Mouse (Mus musculus) urinary bladder, postnatal 14 days (tissue): ENCODE data around the gene Btbd11.

Experiments
- DNase-seq: peaks from one replicate; pipeline ENCODE4 v3.0.0; 2021; ENCODE audit warnings: low spot score

Btbd11 gene

DNA sequence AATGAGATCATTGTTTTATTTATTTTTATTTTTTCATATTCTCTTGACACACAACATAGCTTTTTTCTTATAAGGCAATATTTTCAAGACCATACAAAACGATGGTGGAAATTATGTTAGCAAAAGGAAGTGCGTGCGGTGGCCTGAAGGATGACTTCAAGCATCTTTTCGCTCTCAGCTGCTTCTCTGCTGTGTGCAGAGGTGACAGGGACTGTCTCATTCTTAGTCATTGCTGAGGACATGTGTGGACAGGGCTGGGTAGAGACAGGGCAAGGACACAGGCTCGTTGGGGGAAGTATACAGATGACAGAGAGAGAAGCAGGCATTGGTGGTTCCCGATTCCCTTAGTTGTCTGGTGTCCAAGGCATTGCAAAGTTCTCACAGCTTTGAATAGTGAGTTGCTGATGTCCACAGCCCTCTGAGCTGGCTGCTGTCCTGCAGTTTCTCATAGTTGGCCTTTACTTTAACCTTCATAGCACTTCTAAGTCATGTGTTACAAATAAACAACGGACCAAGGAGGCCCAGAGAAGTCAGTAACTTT, 135.7 kb downstream of the Btbd11 start:
- no peak for DNase-seq

GRCm38 (mm10) chr10:85525267-85526015, 138.8 kb downstream of the Btbd11 start:
- no peak for DNase-seq

- no peak for DNase-seq
Observed at GRCm38 (mm10) chr10:85526657-85527056, 140.0 kb downstream of the Btbd11 start.

DNA sequence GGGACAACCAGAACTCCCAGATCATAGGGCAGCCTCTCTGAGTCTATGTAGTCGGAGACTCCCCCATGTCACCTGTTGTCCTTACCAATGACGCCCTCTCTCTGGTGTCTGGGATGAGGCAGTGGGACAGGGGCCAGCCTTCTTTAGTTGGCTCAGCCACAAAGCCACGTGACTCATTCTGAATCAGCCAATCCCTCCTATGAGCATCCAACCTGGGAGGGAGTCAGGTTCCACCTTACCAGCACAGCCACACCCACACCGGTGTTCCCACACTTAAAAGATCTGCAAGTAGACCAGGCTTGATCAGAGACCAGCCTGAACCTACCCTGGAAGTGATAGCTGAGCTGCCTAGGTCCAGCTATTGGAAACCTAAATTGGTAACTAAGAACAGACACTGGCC, 141.1 kb downstream of the Btbd11 start:
- DNase-seq, result no peak

DNA sequence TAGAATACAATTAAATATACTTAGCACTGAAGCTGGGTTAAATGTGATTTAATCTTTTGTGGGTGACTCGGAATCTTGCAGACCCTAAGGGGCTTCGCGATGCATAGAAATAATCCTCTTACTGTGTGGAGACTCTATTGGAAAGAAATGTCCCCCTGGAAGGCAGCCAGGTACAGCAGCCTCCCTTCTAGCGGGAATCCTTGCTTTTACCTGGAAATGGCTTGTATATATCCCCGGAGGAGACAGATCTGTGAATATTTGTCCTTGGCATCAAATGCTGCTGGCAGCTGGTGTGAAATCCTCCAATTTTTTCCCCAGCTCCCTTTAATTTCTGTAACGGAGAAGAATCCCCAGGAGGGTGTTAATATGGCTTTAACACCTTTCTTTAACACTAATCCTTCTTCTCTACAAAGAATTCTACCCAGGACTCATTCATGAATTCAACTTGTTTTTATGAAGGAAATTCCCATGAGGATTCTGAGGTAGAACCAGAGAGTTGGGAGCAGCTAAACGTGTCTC, 146.6 kb downstream of the Btbd11 start:
- DNase-seq, result no peak

DNA sequence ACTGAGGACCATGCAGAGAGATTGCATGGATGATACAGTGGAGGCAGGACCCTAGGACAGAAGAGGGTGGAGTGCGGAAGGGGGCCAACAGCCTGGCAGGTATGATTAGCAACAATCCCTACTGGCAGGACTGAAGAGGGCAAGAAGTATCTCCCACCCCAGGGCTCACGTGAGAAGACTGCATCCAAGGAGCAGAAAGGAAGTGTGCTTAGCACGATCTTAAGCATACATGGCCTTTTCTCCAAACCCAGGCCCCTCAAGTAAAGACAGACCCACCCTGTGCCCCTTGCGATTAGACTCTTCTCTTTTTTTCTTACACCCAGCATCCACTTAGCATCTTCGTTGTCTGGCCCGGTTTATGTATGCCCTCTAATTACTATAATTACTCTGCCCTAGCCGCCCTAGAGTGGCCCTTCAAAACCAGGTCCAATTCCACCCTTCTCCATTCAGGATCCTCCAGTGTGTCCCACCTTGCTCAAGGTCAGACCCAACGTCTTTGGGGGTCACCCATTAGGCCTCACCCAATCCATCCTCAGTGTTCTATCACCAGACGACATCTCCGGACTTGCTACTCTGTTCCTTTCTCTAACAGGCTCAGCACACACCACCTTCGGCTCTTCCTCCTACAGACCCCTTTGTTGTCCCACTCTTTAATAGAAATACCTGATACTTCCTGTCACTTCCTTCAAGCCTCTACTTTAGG, 151.6 kb downstream of the Btbd11 start:
- no peak for DNase-seq

DNA sequence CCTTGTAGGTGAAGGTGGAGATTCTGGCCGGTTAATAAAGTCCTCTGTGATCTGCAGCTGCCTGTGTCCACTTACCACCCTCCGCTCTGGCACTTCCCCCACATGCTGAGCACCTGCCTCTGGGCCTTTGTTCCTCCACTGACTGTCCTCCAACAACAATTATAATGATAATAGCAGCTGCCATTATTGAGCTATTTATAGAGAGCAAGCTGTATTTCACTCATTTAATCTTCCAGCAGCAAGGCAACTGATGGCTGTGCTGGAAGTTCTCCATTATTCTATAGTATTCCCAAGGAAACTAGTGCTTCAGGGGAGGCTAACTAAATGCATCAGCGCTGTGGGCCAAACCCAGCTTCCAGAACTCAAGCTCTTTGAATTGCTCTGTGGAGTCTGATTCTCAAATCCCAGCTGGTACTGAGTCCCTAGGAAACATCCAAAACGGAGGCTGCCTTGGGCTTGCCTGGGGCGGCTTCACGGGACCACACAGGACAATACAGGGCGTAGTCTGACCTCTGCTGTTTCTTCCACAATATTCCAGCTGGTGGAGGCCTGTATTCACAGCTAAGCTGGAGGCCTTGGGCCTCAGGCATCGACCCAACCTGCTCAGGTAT, 153.0 kb downstream of the Btbd11 start:
- DNase-seq, result no peak

- no peak for DNase-seq
Observed at GRCm38 (mm10) chr10:85540311-85541093, 153.9 kb downstream of the Btbd11 start.

DNA sequence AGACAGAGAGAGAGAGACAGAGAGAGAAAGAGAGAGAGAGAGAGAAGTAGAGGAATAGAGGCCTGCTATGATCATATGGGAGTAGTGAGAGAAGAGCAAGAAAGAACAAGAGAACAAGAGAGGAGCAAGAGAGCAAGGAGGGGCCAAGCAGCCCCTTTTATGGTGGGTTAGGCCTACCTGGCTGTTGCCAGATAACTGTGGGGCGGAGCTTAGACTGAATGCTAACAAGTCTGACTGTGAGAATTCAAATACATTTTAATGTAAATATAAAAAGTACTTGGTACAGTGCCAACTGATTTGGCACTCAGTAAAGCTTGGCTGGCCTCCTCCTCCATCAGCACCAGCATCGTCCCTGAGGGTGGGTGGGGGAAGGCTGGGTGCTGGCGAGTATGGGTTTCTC, 154.9 kb downstream of the Btbd11 start:
- no peak for DNase-seq

DNA sequence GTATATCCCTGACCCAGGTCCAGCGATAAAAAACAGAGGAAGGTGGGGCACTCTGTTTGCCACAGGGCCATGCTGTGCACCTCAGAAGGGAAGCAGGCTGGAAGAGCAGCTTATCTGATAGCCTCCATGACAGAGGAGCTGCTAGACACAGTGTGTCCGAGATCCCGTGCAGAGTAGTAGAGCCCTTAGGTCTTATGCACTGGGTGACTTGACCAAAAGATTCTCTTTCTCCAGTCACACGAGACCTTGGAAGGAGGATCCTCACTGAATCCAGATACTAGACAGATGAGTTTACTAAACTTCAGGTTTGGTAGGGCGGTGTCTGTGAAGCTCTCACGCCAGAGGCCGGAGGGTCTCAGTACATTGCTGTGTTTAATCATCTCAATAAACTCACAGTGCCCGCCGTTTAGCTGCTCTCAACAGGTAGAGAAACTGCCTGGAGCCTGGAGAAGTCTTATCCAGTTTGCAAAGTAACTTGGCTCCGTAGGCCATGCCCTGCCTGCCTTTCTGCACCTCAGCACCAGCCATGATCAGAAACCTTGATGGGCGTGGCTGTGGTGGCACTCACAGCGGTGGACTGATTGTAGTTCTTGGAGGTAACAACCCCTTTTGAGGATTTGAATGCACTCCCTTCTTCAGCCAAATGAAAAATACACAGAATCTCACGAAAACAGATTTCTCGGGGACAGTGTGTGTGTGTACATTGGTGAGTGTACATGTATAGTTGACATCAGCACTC, 155.4 kb downstream of the Btbd11 start:
- no peak for DNase-seq

GRCm38 (mm10) chr10:85543281-85543680, 156.7 kb downstream of the Btbd11 start:
- no peak for DNase-seq

GRCm38 (mm10) chr10:85544991-85545390, 158.4 kb downstream of the Btbd11 start:
- no peak for DNase-seq

DNA sequence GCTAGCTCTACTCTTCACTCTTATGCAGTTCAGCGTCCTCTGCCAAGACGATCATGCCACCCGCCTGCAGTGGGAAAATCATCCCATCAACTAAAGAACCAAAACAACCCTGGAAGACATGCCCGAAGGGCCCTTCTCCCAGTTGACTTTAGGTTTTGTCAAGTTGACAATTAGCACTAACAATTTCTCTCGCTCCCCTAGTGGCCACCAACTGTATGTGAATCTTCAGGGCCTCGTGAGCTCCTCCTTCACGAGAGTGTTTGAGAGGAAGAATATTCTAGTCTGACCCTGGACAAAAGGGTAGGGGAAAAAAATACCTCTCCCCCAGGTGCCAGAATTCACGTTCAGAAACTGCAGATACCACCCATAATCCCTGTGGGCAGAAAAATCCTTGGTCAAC, 168.6 kb downstream of the Btbd11 start:
- no peak for DNase-seq

GRCm38 (mm10) chr10:85561418-85561817, 174.8 kb downstream of the Btbd11 start:
- DNase-seq, result no peak

DNA sequence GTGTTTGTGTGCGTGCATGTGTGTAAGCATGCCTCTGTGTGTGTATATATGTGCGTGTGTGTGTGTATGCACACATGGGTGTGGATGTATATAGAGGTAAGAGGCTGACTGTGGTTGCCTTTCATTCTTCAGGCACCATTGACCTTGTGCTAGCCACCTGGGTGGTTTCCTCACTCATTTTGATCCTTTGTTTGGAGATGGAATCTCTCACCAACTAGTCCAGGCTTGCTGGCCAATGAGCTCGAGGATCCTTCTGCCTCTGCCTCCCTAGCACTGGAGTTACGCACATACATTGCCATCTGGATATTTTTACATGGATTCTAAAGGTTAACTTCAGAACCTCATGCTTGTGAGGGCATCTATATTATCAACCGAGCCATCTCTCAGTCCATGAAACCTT, 184.8 kb downstream of the Btbd11 start:
- no peak for DNase-seq

- DNase-seq, result no peak
Observed at GRCm38 (mm10) chr10:85572571-85572970, 186.0 kb downstream of the Btbd11 start.

DNA sequence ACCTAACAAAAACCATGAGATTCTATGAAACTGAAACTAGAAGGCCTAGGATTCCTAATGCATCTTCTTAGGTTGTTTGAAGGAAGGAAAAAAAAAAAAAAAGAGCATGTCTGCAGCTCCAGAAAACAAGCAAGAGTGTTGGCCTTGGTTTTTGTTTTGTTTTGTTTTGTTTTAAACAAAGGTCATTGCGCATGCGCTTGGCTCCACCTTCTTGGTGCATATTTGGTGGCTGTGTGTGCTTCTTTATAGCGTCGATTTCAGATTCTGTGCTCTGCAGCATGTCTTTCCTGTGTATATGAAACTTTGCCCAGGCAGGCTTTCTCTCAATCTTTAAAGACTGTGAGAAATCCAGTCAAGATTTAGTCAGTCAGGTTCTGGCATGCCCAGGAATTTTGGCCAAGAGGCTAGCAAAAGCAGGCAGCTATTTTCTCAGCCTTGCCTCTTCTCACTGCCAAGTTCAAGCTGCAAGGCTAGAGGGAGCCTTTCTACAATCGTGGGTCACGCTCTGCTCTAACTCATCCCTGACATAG, 191.3 kb downstream of the Btbd11 start:
- DNase-seq, result peak; percentile 44

- no peak for DNase-seq
Observed at GRCm38 (mm10) chr10:85578571-85579465, 192.2 kb downstream of the Btbd11 start.

DNA sequence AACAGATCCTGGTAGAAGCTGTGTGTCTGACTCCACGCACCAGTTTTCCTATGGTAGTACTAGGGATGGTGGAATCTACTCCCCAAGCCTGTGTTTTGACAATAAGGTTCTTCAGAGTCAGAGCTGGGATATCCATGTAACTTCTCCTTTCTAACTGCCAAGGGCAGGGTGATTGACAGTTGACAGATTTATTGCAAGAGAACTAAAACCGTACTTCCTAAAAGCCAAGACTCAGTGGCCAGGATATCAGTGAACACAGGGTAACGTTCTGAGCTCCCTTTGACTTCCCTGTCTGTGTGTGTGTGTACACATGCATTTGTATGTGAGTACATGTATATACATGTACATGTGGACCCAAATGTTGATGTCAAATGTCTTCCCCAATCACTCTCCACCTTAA, 201.1 kb downstream of the Btbd11 start:
- DNase-seq, result no peak

DNA sequence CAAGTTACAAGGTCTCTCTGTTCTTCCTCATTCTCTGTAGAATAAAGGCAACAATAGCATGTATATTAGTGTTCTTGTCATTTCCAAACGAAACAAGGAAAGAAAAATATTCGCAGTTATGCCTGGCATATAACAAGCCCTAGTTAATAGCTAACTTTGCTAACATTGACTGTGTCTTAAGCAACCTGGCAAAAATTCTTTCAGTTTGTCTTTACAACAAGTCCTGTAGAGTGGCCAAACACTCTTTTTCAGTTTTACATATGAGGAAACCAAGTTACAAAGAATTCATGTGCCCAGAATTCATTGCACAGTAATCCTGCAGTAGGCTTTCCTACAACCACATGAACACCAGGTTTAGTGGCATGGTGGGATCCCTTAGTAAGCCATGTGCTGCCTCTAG, 203.4 kb downstream of the Btbd11 start:
- no peak for DNase-seq
